Mouse (Mus musculus): ENCODE results near the gene Nelfe.

The Nelfe gene

DNA sequence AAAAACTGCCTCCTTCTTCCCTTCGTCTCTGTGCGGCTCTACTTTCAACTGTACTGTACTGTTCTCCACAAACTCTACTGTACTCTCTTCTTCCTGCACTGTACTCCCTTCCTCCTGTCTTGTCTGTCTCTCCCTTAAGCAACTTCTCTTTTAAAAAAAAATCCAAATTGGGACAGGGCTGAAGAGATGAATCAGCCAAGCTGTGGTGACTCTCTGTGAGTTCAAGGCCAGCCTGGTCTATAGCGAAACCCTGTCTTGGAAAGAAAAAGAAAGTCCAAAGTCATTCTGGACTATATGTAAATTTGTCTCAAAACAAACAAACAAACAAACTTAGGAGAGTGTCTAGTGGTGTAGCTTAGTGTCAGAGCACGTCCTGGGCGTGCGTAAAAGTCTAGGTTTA is 24.1 kb downstream of the Nelfe start:
- CTCF ChIA-PET = interaction anchor here in 1 of 4 experiments (0.7 kb wide), 1 partner anchor 18 kb away, joined by 3 read pairs; no protein-coding TSS in a partner anchor
- POLR2A ChIA-PET = interaction anchor here in 2 of 4 experiments (1.3 to 2.1 kb wide), 4 partner anchors 10 to 270 kb away, joined by 3 to 7 read pairs (median 4); partner anchors contain the start of genes Agpat1 (in 1 of the 2), Neu1 (in 1 of the 2) and Rnf5 (in 1 of the 2)

DNA sequence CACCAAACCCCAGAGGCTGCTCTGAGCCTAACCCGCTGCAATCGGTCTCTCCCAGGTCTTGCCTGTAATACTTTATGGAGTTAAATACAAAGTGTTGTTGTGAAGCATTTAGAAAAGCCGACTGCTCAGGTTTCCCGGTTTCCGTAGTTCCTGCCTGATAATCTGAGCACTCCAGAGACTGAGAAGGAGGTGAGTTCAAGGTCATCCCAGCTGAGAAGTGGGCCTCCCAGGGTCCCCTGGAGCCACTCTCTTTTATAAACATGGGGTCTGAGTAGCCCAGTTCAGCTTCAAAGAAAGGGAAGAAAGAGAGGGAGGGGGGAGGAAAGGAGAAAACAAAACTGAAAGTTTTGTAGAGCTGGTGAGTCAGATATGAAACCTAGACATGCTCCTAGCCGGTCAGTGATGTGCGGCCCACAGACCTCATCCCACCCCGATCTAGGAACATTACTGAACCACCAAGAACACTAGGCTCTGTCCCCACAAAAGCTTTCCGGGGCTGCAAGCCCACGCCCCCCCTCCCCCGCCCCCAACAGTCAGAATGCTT is 29.2 kb downstream of the Nelfe start, which contains the start of gene Zbtb12:
Gene Zbtb12 (plus strand): TSS at position 148 of the 544 bp plus-strand sequence.
- POLR2A ChIA-PET = interaction anchor here in 3 of 4 experiments (0.8 to 2.7 kb wide), 21 partner anchors 11 to 73 kb away, joined by 3 to 10 read pairs (median 4); partner anchors contain the start of genes C2 (in 1 of the 3), Ehmt2 (in 1 of the 3) and Neu1 (in 1 of the 3)
- CTCF ChIA-PET = interaction anchor here (0.6 to 2.7 kb wide), 12 partner anchors 12 to 307 kb away, joined by 3 to 13 read pairs (median 4); no protein-coding TSS in a partner anchor

DNA sequence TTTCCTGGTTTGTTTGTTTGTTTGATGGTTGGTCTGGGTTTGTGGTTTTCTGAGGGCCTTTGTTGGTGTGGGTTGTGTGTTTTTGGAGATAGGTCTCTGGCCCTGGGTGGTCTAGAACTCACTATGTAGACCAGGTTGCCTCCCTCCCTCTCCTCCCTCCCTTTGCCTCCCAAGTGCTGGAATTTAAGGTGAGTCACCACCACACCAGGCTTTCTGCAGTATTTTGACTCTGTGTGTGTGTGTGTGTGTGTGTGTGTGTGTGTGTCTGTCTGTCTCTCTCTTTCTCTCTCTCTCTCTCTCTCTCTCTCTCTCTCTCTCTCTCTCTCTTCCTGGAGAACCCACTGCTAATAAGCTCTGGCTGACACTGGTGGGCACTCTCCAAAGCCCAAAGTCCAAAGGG is 31.0 kb downstream of the Nelfe start:
- POLR2A ChIA-PET = interaction anchor here in 3 of 4 experiments (0.6 to 3.0 kb wide), 21 partner anchors 8 to 761 kb away, joined by 3 to 12 read pairs (median 3); partner anchors contain the start of genes C2 (in 1 of the 3), Csnk2b (in 1 of the 3), Ehmt2 (in 1 of the 3) and Neu1 (in 1 of the 3)
- CTCF ChIA-PET = interaction anchor here in 3 of 4 experiments (0.5 to 1.0 kb wide), 6 partner anchors 10 to 482 kb away, joined by 3 to 6 read pairs (median 4); partner anchors contain the start of gene BC051142 (in 1 of the 3)

DNA sequence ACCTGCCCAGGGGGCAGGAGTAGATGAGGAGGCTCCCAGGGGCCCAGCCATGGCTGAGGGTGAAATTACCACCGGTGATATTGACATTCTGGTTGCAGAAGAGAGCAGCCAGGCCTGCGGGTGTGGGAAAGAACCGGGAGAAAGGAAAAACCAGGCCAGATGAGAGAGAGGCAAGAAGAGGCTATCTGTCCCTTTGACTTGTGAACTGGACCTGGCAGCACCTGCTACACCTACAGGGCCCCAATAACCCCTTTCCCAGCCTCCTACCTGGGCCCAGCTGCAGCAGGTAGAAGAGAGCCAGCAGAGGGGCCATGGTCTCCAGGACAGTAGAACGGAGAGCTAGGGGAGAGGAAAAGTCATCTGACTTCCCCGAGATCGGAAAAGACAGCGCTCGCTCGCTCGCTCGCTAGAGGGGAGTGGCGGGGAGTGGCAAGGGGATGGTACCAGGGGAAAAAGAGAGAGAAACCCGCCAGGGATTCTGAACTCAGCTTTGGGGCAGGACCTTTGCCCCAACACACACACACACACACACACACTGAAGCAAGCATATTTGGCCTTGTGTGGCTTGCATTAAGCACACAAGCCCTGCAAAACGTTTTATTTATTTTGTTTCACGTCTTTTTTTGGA is 31.6 kb downstream of the Nelfe start, which contains the start of gene Gm20547:
Gene Gm20547 (minus strand): TSS at position 360 of the 628 bp plus-strand sequence.
- POLR2A ChIA-PET = interaction anchor here in 3 of 4 experiments (0.6 to 3.0 kb wide), 20 partner anchors 8 to 762 kb away, joined by 3 to 12 read pairs (median 3); partner anchors contain the start of genes C2 (in 1 of the 3), Csnk2b (in 1 of the 3) and Ehmt2 (in 1 of the 3)
- CTCF ChIA-PET = interaction anchor here in 3 of 4 experiments (0.5 to 1.0 kb wide), 10 partner anchors 9 to 483 kb away, joined by 3 to 6 read pairs (median 4); partner anchors contain the start of gene BC051142 (in 1 of the 3)

DNA sequence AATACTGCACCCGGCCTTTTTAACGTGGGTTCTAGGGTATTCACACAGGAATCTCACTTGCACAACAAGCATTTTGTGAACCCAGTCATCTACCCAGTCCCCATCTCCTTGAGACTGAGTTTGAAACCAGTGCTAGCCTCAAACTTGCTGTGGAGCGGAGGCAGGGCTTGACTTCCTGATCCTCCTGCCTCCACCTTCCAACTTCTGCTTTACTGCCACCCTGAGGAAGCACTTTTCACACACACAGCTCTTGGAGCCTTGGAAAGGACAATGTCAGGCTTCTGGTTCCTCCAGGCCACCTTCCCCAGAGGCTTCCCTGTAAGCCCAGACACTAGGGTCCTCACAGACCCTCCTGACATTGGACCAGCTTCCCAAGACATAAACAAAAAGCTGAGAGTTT is 33.1 kb downstream of the Nelfe start:
- POLR2A ChIA-PET = interaction anchor here in 3 of 4 experiments (0.6 to 3.0 kb wide), 15 partner anchors 10 to 358 kb away, joined by 3 to 12 read pairs (median 3); partner anchors contain the start of genes Ddx39b (in 1 of the 3) and Neu1 (in 1 of the 3)
- CTCF ChIA-PET = interaction anchor here in 3 of 4 experiments (0.5 to 2.2 kb wide), 7 partner anchors 8 to 890 kb away, joined by 3 to 11 read pairs (median 4); no protein-coding TSS in a partner anchor

DNA sequence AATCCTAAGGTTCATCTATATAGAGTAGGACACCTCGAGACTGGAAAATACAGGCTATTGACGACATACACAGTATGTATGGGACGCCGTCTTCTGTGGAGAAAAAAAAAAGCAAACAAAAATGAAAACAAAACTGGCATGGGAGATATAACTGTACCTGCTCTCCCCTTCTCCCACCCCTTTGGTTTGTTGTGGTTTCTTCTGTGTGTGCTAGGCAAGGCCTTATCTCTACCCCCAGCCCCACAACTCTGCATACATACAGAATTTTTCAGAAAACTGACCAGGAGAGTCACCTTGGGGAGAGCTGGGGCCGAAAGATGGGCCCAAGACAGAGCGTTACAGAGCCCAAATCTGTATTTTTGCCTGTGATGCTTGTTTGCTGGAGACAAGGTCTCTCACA is 34.5 kb downstream of the Nelfe start:
- ChIA-PET POLR2A (interaction anchor here in 3 of 4 experiments (0.7 to 2.0 kb wide), 12 partner anchors 9 to 768 kb away, joined by 3 to 10 read pairs (median 4); partner anchors contain the start of genes Cfb (in 1 of the 3), Nelfe (in 1 of the 3) and Skiv2l (in 1 of the 3)), CTCF (interaction anchor here in 1 of 4 experiments (0.8 to 2.2 kb wide), 3 partner anchors 9 to 29 kb away, joined by 3 to 10 read pairs (median 8); no protein-coding TSS in a partner anchor)

DNA sequence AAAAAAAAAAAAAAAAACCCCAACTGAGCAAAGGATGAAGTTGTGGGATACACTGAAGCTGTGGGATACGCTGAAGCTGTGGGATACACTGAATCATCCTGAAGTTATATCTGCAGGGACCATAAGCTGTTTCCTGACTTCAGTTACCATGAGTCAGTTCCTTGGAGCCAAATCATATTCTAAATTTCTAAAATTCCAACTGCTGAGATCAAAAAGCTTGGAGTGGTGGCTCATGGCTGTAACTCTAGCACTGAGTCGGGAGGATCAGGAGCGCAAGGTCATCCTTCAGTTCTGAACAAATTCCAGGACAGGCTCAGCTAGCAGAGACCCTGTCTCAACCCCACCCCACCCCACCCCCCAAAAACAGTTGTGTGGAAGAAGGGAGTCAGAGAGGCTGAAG is 35.4 kb downstream of the Nelfe start:
- CTCF ChIA-PET = interaction anchor here in 1 of 4 experiments (0.8 to 1.2 kb wide), 2 partner anchors 8 to 29 kb away, joined by 3 to 8 read pairs; no protein-coding TSS in a partner anchor
- POLR2A ChIA-PET = interaction anchor here in 3 of 4 experiments (0.6 to 1.3 kb wide), 9 partner anchors 25 to 218 kb away, joined by 3 to 4 read pairs (median 3); partner anchors contain the start of genes Nelfe (in 1 of the 3) and Skiv2l (in 1 of the 3)

DNA sequence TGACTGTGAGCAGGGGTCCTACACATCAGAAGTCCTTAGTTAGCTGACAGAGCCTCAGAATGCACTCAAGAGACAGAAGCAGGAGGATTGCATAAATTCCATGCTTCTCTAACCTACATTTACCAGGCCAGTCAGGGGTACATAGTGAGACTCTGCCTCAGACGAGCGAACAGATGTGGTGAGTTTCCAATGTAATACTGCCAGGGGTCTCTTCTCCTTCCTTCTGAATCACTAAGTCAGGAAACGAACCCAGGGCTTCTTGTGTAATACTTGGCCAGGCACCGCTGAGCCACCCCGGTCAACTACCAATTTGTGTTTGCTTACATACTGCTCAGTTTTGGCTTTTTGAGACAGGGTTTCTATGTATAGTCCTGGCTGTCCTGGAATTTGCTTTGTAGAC is 37.8 kb downstream of the Nelfe start:
- ChIA-PET POLR2A (interaction anchor here in 1 of 4 experiments (0.6 kb wide), 1 partner anchor 12 kb away, joined by 3 read pairs; no protein-coding TSS in a partner anchor), CTCF (no interaction called here)

DNA sequence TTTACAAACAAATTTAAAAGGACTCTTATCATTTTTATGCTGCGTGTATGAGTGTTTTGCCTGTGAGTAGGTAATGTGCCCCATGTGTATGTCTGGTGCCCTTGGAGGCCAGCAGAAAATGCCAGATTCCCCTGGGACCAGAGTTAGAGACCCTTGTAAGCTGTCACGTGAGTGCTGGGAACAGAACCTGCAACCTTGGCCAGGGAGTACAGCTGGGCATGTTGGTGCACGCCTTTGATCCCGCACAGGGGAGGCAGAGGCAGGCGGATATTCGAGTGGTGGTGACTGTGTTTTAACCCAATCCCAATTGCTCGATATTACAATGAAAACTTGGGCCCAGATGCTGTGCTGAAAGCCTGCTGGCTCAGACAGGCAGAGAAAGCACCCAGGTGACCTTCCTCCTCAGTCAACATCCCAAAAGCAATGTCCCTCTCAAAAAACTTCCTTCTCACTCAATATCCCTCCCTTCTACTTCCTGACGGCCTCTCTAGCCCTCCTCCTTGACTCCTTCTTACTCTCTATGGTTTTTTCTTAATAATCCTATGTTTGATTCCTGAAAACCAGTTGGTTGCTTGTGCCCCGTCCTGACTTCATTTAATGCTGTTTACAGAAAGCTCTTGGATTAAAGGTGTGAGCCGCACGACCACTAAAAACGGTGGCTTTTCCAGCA is 40.0 kb downstream of the Nelfe start:
- CTCF ChIA-PET = interaction anchor here in 1 of 4 experiments (1.0 to 3.0 kb wide), 3 partner anchors 11 to 21 kb away, joined by 6 to 23 read pairs (median 13); partner anchors contain the start of gene Zbtb12
- POLR2A ChIA-PET = interaction anchor here in 3 of 4 experiments (0.5 to 3.0 kb wide), 16 partner anchors 9 to 109 kb away, joined by 3 to 25 read pairs (median 4); partner anchors contain the start of genes Zbtb12 (in 3 of the 3), Gm20547 (in 1 of the 3) and Neu1 (in 1 of the 3)

DNA sequence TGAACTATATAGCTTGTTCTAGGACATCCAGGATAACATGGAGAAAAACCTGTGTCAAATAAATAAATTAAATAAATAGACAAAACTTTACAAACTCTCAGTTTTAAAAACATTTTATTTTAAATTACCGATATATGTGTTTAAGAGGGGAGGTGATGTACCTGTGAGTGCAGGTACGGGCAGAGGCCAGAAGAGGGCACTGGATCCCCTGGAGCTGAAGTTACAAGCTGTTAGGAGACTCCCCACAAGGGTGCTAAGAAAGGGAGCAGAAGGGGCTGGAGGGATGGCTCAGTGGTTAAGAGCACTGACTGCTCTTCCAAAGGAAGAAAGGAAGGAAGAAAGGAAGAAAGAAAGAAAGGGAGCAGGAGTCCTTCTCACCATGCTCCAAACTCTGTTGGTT is 41.2 kb downstream of the Nelfe start:
- ChIA-PET POLR2A (interaction anchor here in 3 of 4 experiments (0.7 to 3.0 kb wide), 27 partner anchors 9 to 350 kb away, joined by 3 to 25 read pairs (median 4); partner anchors contain the start of genes Zbtb12 (in 2 of the 3), Ddx39b (in 1 of the 3), Dxo (in 1 of the 3) and Gm20547 (in 1 of the 3)), CTCF (interaction anchor here (0.5 to 3.0 kb wide), 23 partner anchors 8 to 770 kb away, joined by 3 to 23 read pairs (median 4); partner anchors contain the start of genes Gm20547 (in 1 of the 4), Neu1 (in 1 of the 4) and Zbtb12 (in 1 of the 4))

DNA sequence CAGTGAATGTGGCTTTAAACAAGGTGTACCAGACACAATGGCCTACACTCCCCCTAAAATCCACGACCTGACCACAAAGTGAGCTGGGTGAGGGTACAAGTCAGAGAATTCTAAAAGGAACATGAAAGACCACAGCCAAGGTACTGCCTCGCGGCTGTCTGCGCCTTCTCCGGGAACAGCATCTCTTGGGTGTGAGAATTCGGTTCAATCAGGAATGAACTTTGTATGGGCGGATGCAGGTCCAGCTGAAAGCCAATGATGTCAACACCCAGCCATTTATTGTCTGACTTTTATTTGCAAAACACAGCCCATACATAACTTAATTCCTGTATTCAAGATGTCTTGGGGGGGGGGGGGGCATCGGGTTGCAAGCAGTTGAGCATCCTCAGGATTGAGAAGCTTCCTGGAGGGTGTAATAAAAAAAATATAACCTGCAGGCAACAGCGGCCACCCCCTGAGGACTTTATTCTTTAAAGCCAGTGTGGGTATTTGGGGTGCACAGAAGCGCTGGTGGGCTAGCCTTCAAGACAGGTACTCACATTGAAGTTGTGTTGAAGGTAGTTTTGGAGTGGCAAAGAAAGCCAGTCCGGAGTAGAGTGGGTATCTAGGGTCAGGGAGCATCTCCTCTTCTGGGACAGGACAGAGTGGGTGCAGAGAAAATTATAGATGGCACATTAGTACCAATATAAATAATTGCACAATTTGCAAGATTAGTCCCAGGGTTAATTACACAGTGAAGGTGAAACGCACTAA is 43.1 kb downstream of the Nelfe start:
- POLR2A ChIA-PET = interaction anchor here (0.6 to 8.4 kb wide), 33 partner anchors 9 to 449 kb away, joined by 3 to 93 read pairs (median 4); partner anchors contain the start of genes Neu1 (in 2 of the 4), H2-Q2 (in 1 of the 4), Nelfe (in 1 of the 4) and Skiv2l (in 1 of the 4)
- CTCF ChIA-PET = interaction anchor here in 3 of 4 experiments (0.6 to 2.1 kb wide), 13 partner anchors 8 to 361 kb away, joined by 3 to 10 read pairs (median 4); no protein-coding TSS in a partner anchor

DNA sequence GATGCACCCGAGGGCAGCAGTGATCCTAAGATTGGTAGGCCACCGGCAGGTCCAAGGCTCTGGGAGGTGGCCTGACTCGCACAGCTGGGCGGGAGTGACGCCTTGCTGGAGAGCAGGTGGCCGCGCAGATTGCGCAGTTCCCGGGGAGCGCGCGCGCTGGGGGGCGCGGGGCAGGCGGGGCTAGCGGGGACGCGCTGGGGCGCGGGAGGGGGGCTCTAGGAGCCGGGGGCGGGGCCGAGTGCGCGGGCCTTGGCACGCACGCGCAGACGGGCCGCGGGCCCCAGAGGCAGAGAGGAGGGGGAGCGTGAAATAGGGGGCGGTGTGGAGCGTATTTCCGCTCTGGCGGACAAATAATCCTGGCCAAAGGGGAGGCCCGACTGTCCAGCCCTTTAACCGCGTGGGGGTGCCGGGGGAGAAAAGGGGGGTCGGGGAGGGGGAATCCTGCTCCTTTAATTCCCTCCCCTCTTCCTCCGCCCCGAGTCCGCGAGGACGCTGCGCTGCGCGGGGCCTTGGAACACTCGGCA is 43.9 kb downstream of the Nelfe start:
- ChIA-PET CTCF (interaction anchor here in 3 of 4 experiments (0.5 to 2.1 kb wide), 11 partner anchors 9 to 1149 kb away, joined by 3 to 10 read pairs (median 4); partner anchors contain the start of gene Slc44a4 (in 1 of the 3)), POLR2A (interaction anchor here (0.6 to 8.4 kb wide), 27 partner anchors 8 to 601 kb away, joined by 3 to 93 read pairs (median 4); partner anchors contain the start of genes H2-Q2 (in 1 of the 4), Neu1 (in 1 of the 4) and Zbtb12 (in 1 of the 4))

DNA sequence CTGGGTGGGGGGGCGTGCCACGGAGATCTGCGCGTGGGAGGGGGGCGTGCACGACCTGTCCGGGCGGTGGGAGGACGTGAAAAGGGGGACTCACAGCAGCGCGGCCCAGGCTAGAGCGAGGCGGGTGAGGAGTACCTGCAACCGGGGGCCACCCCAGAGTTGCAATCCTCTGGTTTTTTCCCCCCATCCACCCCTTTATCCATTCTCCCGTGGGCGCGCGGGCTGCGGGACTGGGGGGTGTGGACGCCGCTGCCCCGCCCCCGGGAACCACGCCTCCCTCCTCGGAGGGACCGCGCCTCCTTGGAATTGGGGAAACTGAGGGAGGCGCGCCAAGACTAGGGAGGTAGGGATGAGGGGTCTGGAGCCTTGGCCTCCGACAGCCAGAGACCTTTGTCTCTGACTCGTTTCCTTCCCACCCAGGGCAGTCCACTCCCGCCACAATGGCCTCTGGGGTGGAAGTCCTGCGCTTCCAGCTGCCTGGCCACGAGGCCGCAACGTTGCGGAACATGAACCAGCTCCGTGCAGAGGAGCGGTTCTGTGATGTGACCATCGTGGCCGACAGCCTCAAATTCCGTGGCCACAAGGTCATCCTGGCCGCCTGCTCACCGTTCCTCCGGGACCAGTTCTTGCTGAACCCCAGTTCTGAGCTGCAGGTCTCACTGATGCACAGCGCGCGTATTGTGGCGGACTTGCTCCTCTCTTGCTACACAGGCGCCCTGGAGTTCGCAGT is 44.8 kb downstream of the Nelfe start:
- CTCF ChIA-PET = interaction anchor here in 1 of 4 experiments (1.0 to 2.1 kb wide), 5 partner anchors 8 to 271 kb away, joined by 3 to 10 read pairs (median 5); partner anchors contain the start of gene Slc44a4
- POLR2A ChIA-PET = interaction anchor here in 3 of 4 experiments (0.6 to 8.4 kb wide), 20 partner anchors 8 to 248 kb away, joined by 3 to 93 read pairs (median 4); partner anchors contain the start of genes Atf6b (in 1 of the 3), Neu1 (in 1 of the 3) and Slc44a4 (in 1 of the 3)

DNA sequence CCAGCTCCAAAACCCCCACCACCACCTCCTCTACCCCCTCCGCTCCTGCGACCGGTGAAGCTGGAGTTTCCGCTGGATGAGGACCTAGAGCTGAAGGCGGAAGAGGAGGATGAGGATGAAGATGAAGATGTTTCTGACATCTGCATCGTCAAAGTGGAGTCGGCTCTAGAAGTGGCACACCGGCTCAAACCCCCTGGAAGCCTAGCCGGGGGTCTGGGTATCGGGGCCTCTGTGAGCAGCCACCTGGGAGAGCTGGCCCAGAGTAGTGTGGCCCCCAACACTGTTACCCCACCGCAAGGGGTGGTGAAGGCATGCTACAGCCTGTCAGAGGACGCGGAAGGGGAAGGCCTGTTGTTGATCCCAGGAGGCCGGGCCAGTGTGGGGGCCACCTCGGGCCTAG is 45.5 kb downstream of the Nelfe start:
- ChIA-PET CTCF (interaction anchor here in 1 of 4 experiments (1.9 kb wide), 1 partner anchor 271 kb away, joined by 5 read pairs; no protein-coding TSS in a partner anchor), POLR2A (interaction anchor here (0.6 to 8.4 kb wide), 21 partner anchors 8 to 1049 kb away, joined by 3 to 93 read pairs (median 4); partner anchors contain the start of genes Atf6b (in 1 of the 4), H2-DMa (in 1 of the 4), Hspa1a (in 1 of the 4) and Hspa1l (in 1 of the 4))
